Mouse (Mus musculus): ENCODE data around the gene Cd82. TPM values are rescaled to one million over a fixed set of nuclear protein-coding genes. Genes with fewer than 3 reads are reported as not detected.

Cd82 gene
- total RNA-seq, 2 experiments from 2014 or later = 8.5 to 9.4 TPM

GRCm38 (mm10) chr2:93469118-93469517 lies 6.2 kb upstream of the Cd82 start:
- DNase-seq (ENCODE audit: low spot score) = no peak

- no peak for DNase-seq (ENCODE audit: low spot score)
Measured at GRCm38 (mm10) chr2:93466314-93466713, 3.4 kb upstream of the Cd82 start.

- DNase-seq (ENCODE audit: low spot score) = peak; percentile 98
Measured at GRCm38 (mm10) chr2:93461869-93462714, 848 bp downstream of the Cd82 start.

- no peak for DNase-seq (ENCODE audit: low spot score)
Measured at GRCm38 (mm10) chr2:93460786-93461469, 2.0 kb downstream of the Cd82 start.

- DNase-seq (ENCODE audit: low spot score) = no peak
Measured at GRCm38 (mm10) chr2:93459208-93459920, 3.6 kb downstream of the Cd82 start.

GRCm38 (mm10) chr2:93458332-93459207 lies 4.4 kb downstream of the Cd82 start:
- no peak for DNase-seq (ENCODE audit: low spot score)

GRCm38 (mm10) chr2:93457426-93458130 lies 5.4 kb downstream of the Cd82 start:
- no peak for DNase-seq (ENCODE audit: low spot score)

GRCm38 (mm10) chr2:93456140-93456539 lies 6.8 kb downstream of the Cd82 start:
- no peak for DNase-seq (ENCODE audit: low spot score)

- DNase-seq (ENCODE audit: low spot score) = no peak
Measured at GRCm38 (mm10) chr2:93454817-93455591, 7.9 kb downstream of the Cd82 start.

GRCm38 (mm10) chr2:93454334-93454733 lies 8.6 kb downstream of the Cd82 start:
- DNase-seq (ENCODE audit: low spot score) = no peak

GRCm38 (mm10) chr2:93453046-93453445 lies 9.9 kb downstream of the Cd82 start:
- no peak for DNase-seq (ENCODE audit: low spot score)

GRCm38 (mm10) chr2:93452506-93452905 lies 10.4 kb downstream of the Cd82 start:
- DNase-seq (ENCODE audit: low spot score) = no peak

GRCm38 (mm10) chr2:93452057-93452456 lies 10.9 kb downstream of the Cd82 start:
- no peak for DNase-seq (ENCODE audit: low spot score)

GRCm38 (mm10) chr2:93451219-93451938 lies 11.6 kb downstream of the Cd82 start:
- DNase-seq (ENCODE audit: low spot score) = no peak

- DNase-seq (ENCODE audit: low spot score) = no peak
Measured at GRCm38 (mm10) chr2:93450695-93451094, 12.2 kb downstream of the Cd82 start.

GRCm38 (mm10) chr2:93449657-93450056 lies 13.3 kb downstream of the Cd82 start:
- DNase-seq (ENCODE audit: low spot score) = no peak

GRCm38 (mm10) chr2:93448774-93449173 lies 14.2 kb downstream of the Cd82 start:
- no peak for DNase-seq (ENCODE audit: low spot score)

GRCm38 (mm10) chr2:93447500-93448249 lies 15.3 kb downstream of the Cd82 start:
- no peak for DNase-seq (ENCODE audit: low spot score)
